Mouse (Mus musculus): ENCODE results near the gene Prelid1. TPM values are rescaled to one million over a fixed set of nuclear protein-coding genes. Genes with fewer than 3 reads are reported as not detected.

Gene Prelid1
- total RNA-seq, 1 experiment from 2014 or later, result 174 TPM

DNA sequence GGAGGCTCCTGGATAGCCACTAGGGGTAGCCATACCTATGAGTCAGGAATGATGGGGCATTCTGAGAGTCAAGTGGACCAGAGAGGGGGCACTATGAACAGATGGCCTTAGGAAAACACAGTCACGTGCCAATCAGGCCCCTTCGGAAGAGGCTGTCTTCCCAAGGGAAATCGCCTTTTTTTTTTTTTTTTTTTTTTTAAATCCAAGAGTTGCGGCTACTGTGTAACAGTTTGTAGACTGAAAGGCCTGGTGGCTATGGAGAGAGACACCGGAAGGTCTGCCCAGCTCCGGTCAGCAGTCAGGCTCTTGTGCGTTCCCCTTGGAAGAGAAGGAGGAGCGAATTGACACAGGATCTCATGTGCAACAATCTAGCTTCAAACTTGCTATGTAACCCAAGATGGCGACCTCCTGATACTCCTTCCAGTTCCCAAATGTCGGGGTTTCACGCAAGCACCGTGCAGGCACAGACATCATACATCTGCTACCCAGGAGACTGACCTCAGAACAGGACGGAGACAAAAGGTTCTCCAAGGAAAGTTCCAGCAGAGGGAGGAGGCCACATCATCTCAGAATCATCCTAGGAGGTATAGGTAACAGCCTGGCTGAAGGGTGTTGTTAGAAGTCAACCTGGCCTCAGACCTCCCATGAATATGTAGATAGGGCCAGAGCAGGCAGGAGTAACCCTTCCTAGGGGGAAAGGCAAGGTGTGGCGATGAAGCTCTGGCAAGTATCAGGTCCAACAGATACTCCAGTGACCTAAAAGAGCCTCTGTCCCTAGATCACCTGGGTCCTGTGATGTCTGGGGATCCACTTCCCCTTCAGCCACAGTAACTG, 10.5 kb downstream of the Prelid1 start:
- no peak for DNase-seq

DNA sequence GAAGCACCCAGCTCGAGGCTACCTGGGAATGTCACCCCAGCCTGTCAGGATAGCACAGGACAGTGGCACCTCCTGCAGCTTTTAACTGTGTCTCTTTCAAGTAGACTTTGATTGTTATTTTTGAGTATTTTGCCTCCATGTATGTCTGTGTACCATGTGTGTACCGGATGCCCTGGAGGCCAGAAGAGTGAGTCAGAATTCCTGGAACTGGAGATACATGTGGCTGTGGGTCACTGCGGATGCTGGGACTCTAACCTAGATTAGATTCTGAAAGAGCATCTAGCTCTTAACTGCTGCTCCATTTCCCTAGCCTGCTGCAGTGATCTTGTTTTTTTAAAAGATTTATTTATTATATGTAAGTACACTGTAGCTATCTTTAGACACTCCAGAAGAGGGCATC, 12.0 kb downstream of the Prelid1 start:
- DNase-seq, result no peak

- no peak for DNase-seq
Measured at GRCm38 (mm10) chr13:55335701-55336100, 15.4 kb downstream of the Prelid1 start.

DNA sequence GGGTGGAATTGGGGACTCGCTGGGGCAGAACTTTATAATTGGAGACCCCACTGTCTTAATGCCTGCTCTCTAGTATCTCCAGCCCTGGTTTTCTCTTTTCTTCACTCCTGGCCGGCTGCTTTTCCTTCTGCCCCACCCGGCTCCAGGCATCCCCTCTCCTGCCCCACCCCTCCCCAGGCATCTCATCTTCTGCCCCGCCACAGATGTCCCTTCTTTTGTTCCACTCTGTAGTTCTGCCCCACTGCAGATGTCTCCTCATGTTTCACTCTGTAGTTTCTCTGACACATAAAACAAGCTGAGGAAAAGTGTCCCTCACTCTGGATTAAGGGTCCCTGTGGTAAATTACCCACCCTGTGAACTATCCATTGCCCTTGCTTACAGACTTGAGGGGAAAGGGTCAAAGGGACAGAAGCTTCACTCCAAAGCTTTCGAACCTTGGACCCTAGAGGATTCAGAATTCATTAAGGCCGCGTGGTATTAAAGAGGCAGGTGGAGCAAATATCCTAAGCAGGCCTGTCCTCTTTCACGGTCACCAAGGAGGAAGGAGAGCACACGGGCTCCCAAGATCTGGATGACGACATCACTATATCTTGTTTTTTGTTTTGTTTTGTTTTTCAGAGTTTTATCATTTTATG, 17.2 kb downstream of the Prelid1 start:
- DNase-seq, result no peak

GRCm38 (mm10) chr13:55338131-55339054, 18.1 kb downstream of the Prelid1 start:
- DNase-seq, result no peak

DNA sequence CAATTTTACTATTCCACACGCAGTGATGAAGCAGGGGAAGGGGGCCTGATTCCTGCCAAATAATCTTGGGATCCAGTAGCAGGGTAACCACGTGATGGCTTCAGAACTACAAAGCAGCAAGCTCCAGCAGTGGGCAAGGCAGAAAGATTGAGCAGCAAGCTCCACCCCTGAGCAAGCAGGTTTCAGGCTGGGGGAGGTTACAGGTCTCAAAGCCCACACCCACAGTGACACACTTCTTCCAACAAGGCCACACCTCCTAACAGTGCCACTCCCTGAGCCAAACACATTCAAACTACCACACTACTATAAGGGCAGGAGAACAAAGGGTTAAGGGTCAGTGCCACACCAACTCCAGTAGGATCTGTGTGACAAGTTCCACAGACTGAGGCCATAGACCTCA, 19.0 kb downstream of the Prelid1 start:
- no peak for DNase-seq

DNA sequence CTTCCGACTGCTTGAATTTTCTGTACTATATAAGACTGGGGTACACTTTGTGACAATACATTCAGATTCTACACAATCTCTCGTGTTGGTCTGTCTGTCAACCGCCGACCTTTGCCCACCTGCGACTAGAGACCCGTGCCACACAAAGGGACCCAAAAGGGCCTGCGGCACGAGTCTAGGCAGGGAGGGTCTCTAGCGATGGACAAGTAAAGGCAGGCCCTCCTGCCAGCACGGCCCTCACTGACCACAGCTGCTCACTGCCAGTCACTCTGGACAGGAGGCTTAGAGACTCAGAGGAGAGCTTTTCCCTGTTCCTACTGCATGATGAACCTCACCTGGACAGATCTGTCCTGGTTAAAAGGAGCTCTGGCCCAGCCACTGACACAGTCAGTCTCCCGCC, 22.2 kb downstream of the Prelid1 start:
- no peak for DNase-seq

DNA sequence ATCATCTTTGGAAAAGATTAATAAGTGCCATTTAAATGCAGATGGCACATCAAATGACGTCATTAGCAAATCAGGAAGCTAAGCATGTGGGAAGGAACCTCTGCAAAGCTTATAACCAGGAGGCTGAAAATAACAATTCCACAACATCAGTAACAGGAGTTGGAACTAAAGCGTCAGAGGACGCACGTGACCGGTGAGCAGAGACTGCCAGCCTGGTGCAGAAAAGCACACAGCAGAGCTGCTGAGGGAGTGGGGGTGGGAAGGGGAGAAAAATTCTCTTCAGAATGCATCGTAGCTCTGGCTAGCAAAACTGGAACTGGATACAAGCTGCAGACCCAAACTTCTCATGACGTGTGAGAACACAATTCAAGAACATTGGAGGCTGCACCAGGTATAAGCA, 24.0 kb downstream of the Prelid1 start:
- no peak for DNase-seq

DNA sequence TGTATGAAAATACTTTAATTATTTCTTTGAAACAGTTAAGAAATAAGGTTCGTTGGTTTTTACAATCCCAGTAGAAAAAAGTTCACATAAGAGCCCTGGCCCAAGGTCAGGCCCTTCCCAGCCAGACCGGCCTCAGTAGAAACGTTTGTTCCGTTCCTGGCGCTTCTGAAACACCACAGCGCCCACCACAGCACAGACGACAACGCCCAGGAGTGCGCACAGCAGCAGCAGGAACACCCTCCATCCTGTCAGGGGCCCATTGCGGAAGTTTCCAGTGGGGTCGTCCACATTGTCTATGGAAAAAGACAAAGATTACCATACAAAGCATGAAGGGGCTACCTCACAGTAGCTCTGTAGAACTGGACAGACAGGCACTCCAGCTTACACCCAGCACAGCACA, 26.4 kb downstream of the Prelid1 start:
- DNase-seq, result no peak

DNA sequence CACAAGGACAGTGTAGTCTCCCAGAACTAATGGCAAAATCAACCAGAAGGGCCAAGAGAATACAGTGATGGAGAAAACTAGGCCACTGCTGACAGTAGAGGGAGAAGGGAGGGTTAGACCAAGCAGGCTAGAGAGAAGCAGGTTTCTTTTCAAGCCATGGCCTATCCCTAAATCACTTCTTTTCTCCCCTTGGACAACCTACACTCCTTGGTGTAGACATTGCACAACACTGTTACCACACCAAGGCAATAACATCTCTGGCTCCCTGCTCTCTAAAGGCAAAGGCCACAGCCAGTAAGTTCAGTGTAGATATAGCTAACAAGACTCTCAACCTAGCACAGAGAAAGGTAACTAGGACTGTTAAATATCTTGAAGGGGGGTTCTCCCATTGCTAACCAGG, 40.8 kb downstream of the Prelid1 start:
- no peak for DNase-seq

DNA sequence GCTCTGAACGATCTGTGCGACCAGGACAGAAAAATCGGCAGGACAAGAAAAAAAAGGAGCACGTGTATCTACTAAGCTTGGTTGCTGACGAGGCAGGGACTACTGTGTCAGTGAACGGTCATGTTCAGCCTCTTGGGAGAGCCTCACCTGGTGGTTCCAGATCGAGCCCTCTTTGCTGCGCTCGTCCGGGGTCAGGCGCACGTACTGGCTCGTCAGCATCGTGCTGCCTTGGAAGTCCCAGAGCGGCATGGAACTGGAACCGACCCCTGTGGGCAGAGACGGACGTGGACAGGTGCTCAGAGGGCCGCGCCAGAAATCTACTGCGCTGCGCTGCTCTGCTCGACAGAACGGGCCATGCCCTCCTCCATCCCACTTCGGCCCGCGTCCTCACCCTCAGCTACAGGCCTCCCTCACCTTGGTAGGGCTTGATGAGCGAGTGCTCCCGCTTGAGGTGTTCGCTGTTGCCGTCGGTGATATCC, 41.7 kb downstream of the Prelid1 start:
- DNase-seq, result no peak

DNA sequence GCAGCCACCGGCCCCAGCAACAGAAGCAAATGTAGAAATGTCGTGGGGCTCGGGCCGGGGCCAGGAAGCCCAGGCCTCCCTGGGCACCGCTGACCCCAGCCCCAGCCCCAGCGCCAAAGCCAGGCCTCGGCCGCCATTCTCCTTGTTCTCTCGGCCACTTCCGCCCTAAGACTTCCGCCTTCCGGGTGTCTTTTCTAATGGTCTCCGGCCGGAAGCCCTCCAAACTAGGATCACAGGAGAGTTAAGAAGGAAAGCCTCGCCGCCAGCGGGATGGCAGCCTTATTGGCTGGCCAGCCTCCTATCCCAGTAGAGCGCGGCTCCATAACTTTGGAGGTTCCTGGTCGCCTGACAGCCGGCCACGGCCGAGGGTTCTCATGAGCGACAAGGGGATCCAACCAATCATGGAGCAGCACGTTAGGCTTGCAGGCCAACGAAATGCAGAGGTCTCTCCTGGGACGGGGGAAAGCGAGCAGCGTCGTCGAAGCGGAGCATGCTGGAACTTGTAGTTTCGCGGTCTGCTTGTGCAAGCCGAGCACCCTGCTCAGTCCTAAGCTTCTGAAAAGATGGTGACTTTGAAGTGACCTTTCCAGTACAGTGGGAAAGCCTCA, 42.3 kb downstream of the Prelid1 start, which contains the start of gene Lman2:
Lman2 (minus strand) TSS at position 331 of the 608 bp plus-strand sequence.
- peak; percentile 97 for DNase-seq

DNA sequence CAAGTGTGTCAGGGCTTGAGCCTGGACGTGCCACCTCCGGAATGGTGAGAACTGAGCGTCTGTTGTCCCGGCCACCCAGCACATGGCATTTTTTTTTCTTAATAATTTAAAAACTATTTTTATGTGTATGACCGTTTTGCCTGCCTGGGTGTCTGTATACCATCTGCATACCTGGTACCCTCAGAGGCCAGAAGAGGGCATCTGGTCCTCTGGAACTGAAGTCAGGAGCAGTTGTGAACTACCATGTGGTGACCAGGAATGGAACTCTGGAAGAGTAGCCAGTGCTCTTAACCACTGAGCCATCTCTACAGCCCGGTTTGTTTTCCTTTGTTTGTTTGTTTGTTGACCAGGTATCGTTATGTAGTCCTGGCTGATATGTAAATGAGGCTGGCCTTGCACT, 48.1 kb downstream of the Prelid1 start:
- no peak for DNase-seq

- DNase-seq, result peak; percentile 33
Measured at GRCm38 (mm10) chr13:55369531-55370114, 49.3 kb downstream of the Prelid1 start, which contains the start of gene Rgs14. TSS of gene Rgs14 (plus strand) at chr13:55369732.

DNA sequence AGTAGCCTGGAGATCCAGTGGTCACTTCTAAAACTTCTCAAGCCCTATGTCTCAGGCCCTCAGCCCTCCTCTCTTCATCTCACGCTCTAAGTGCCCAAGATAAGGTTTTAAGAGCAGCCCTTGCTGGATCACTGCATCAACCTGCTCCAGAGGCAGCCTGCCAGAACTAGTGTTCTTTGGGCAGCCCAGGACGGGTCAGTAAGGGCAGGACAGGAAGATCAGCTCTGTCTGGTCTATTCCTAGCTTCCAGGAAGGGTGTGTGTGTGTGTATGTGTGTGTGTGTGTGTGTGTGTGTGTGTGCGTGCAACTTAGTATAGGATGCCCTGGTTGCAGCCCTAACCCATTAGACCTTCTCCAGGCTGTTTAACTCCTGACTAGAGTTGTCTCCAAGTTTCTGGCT, 49.9 kb downstream of the Prelid1 start:
- peak; percentile 32 for DNase-seq

GRCm38 (mm10) chr13:55371007-55371681, 50.8 kb downstream of the Prelid1 start:
- DNase-seq, result no peak

DNA sequence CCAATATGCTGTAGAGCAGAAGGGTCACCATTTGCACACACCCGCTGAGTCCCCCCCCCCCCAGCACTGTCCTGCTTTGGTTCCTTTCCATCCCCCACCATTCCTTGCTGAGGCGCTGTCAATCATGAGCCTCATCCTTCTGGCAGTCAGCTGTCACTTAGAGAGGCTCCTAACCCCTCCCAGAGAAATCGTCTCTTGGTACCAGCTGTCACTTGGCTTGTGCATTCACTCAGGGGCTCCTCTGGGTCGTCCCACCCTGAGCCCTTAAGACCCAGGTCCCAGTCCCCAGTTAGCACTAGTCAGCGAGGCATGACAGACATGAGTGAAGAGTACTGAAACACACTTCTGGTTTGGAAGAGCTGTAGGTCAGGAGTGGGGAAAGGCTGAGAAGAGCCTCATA, 51.4 kb downstream of the Prelid1 start:
- no peak for DNase-seq

- DNase-seq, result no peak
Measured at GRCm38 (mm10) chr13:55374206-55374924, 54.1 kb downstream of the Prelid1 start.

Data from adrenal gland, postnatal 14 days (tissue).